Mouse (Mus musculus): ENCODE data around the gene Erich4. TPM values are rescaled to one million over a fixed set of nuclear protein-coding genes. Genes with fewer than 3 reads are reported as not detected.

Gene Erich4
- under 1 TPM in 1 of 2 experiments, not detected in 1; 0.39 TPM for total RNA-seq (2021)

GRCm38 (mm10) chr7:25615706-25616011, at the start of gene Erich4:
Erich4 (minus strand) TSS chr7:25615892.
- no peak for DNase-seq (ENCODE audit: extremely low spot score in 1 of 2, low spot score in 1 of 2)

- peak; percentile 90 to 93 for DNase-seq (ENCODE audit: extremely low spot score in 1 of 2, low spot score in 1 of 2)
Observed at GRCm38 (mm10) chr7:25658657-25659472, 43.2 kb upstream of the Erich4 start, which contains the start of the genes Bckdha and Exosc5. Bckdha (minus strand) TSS chr7:25658981. Exosc5 (plus strand) TSS chr7:25659164.

GRCm38 (mm10) chr7:25657785-25658184, 42.1 kb upstream of the Erich4 start:
- DNase-seq (ENCODE audit: extremely low spot score in 1 of 2, low spot score in 1 of 2) = no peak

- DNase-seq (ENCODE audit: extremely low spot score in 1 of 2, low spot score in 1 of 2) = no peak
Observed at GRCm38 (mm10) chr7:25655601-25656428, 40.1 kb upstream of the Erich4 start.

GRCm38 (mm10) chr7:25652244-25652759, 36.6 kb upstream of the Erich4 start:
- DNase-seq (ENCODE audit: extremely low spot score in 1 of 2, low spot score in 1 of 2) = no peak

- DNase-seq (ENCODE audit: extremely low spot score in 1 of 2, low spot score in 1 of 2) = no peak
Observed at GRCm38 (mm10) chr7:25651281-25651680, 35.6 kb upstream of the Erich4 start.

GRCm38 (mm10) chr7:25649839-25650238, 34.1 kb upstream of the Erich4 start:
- no peak for DNase-seq (ENCODE audit: extremely low spot score in 1 of 2, low spot score in 1 of 2)

- no peak for DNase-seq (ENCODE audit: extremely low spot score in 1 of 2, low spot score in 1 of 2)
Observed at GRCm38 (mm10) chr7:25647574-25648123, 32.0 kb upstream of the Erich4 start.

GRCm38 (mm10) chr7:25645074-25645473, 29.4 kb upstream of the Erich4 start:
- no peak for DNase-seq (ENCODE audit: extremely low spot score in 1 of 2, low spot score in 1 of 2)

- no peak for DNase-seq (ENCODE audit: extremely low spot score in 1 of 2, low spot score in 1 of 2)
Observed at GRCm38 (mm10) chr7:25644631-25645030, 28.9 kb upstream of the Erich4 start.

GRCm38 (mm10) chr7:25644136-25644535, 28.4 kb upstream of the Erich4 start:
- DNase-seq (ENCODE audit: extremely low spot score in 1 of 2, low spot score in 1 of 2) = no peak

GRCm38 (mm10) chr7:25639754-25640153, 24.1 kb upstream of the Erich4 start:
- DNase-seq (ENCODE audit: extremely low spot score in 1 of 2, low spot score in 1 of 2) = no peak

- no peak for DNase-seq (ENCODE audit: extremely low spot score in 1 of 2, low spot score in 1 of 2)
Observed at GRCm38 (mm10) chr7:25637099-25637498, 21.4 kb upstream of the Erich4 start.

- DNase-seq (ENCODE audit: extremely low spot score in 1 of 2, low spot score in 1 of 2) = no peak
Observed at GRCm38 (mm10) chr7:25636373-25636772, 20.7 kb upstream of the Erich4 start.

- DNase-seq (ENCODE audit: extremely low spot score in 1 of 2, low spot score in 1 of 2) = no peak
Observed at GRCm38 (mm10) chr7:25632679-25633078, 17.0 kb upstream of the Erich4 start.

GRCm38 (mm10) chr7:25628323-25628620, 12.6 kb upstream of the Erich4 start:
- DNase-seq (ENCODE audit: extremely low spot score in 1 of 2, low spot score in 1 of 2) = no peak

- no peak for DNase-seq (ENCODE audit: extremely low spot score in 1 of 2, low spot score in 1 of 2)
Observed at GRCm38 (mm10) chr7:25627431-25628322, 12.0 kb upstream of the Erich4 start.

- no peak for DNase-seq (ENCODE audit: extremely low spot score in 1 of 2, low spot score in 1 of 2)
Observed at GRCm38 (mm10) chr7:25626509-25627430, 11.1 kb upstream of the Erich4 start, which contains the start of gene B3gnt8. B3gnt8 (plus strand) TSS chr7:25626654.
